Mouse (Mus musculus): ENCODE results near the gene Scn3a.
"Not testable (repeated sequence)": the region's sequence is repeated elsewhere in the genome, so short reads cannot be mapped to it uniquely, and the experiment has no call there.

Gene Scn3a

DNA sequence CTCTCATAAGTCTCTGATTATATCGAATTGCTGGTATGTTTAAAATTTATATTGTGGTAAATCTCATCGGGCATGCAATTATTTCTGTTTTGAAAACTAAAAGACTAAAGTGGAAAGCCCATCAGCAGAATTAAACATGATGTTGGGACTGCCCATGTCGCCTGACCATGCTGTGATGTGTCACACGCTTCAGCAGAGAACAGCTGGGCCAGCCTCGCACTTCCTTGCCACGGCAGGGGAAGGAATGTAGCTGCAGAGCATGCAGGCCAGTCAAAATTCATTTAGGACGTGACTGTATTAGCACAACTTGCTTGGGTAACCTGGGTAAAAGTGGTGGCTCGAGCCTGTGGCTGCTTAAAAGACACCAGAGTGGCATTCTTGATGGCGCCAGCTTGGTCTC, 77.0 kb downstream of the Scn3a start:
- in situ Hi-C loops (cut with MboI, MseI) = loop anchor here in 1 of 2 experiments (10.0 kb wide), 1 partner anchor 1114 kb away; no protein-coding TSS in a partner anchor

DNA sequence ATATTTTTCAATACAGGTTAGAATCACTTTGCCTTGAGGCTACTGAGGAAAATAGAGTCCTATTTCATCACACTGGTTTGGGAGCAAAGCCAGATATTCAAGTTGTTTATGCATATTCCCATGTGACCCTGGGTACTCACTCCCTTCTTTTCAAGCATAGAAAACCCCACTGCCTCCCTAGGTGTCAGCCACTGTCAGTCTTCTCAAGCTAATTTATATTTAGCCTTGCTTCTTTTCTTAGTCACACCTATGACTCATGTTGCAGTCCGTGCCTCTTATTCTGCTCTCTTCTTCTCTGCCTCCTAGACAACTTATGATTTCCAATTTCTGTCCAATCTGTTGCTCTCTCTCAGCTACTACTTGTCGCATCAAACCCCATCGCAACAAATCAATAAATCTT, 84.0 kb downstream of the Scn3a start:
- in situ Hi-C loops (cut with MboI, MseI) = no loop called here

DNA sequence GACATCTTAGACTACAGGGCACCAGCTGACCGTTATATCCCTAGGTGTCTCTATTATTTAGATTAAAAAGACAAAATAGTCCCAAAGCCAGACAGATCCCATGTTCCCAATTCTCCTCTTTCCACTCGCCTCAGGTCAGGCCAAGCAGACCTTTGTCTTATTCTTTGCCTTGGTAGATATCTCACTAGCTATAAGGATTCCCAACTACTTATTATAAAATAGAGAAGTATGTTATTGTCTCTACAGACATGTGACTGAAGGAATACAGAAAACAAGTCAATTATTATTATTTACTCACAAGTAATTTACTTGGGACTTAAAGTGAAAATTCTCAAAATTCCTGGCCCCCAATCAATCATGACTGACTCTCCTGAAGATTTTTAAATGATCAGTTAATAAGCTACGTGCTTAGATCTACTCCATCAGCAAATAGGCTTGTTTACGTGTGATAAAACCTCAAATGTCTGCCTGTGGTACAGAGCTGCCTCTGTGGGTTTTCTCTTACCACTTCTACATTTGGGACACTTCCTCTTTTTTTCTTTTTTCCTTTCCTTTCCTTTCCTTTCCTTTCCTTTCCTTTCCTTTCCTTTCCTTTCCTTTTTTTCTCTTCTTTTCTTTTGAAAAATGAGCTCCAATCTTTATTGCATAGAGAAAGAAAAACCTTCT, 86.3 kb downstream of the Scn3a start:
- in situ Hi-C loops (cut with MboI, MseI) = no loop called here

DNA sequence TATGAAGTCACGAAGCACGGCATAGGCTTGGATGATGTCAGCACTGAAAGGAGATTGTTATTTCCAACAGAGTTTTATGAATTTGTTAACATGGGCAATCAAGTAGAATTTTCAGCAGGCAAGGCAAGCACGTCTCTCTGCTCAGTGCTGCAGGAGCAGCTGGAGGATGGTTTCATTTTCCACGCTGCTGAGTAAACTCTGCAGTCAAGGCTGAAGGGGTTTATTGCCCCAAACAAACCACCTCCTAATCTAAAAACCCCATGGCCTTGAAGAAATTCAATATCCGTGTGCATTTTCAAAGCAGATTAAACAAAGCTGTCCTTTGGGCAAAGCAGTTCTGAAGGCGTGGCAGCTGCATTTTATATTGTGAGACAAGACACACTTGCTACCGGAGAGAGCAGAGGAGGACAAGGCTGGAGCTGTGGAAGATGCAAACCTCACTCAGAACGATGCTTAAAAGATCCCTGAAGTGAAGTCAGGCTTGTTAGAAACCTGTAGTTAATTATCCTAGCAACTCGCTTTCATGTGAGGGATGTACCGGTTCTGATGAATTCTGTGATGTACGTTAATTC, 96.0 kb downstream of the Scn3a start:
- in situ Hi-C loops (cut with MboI, MseI) = no loop called here

DNA sequence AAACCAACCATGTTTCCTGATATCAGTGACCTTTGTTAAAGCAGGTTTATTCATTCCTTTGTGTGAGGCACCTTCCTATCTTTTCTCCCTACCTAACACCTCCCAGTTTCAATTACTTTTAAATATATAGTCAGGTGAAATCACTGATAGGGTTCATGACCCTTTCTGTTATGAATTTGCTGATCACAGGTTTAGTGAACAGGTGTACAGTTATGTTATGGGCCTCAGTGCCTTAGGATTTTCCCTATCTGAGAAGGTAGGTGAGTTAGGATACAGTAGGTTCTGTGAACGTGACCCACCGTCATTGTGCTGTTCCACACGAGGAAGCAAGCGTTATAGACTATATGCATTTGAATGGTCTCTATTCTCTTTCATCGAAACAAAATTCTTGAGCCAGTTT, 101.7 kb downstream of the Scn3a start:
- in situ Hi-C loops (cut with MboI, MseI) = no loop called here

DNA sequence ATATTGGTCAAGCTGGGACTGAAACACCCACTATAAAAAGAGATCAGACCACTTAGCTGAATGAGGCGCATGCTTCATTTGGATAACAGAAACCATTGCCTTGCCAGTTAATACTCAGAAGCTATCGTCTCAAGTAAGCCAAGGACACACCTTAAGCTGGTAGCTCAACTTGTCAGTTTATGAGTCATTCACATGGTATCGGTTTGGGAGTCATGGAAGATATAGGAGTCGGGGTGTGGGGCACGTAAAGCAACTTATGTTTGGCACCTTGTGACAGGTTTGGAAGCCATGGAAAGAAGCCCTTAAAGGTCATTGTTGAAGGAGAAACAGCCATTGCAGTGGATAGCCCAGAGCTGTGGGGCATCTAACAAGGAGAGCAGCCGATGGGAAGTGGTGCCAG, 113.7 kb downstream of the Scn3a start:
- in situ Hi-C loops (cut with MboI, MseI) = no loop called here

DNA sequence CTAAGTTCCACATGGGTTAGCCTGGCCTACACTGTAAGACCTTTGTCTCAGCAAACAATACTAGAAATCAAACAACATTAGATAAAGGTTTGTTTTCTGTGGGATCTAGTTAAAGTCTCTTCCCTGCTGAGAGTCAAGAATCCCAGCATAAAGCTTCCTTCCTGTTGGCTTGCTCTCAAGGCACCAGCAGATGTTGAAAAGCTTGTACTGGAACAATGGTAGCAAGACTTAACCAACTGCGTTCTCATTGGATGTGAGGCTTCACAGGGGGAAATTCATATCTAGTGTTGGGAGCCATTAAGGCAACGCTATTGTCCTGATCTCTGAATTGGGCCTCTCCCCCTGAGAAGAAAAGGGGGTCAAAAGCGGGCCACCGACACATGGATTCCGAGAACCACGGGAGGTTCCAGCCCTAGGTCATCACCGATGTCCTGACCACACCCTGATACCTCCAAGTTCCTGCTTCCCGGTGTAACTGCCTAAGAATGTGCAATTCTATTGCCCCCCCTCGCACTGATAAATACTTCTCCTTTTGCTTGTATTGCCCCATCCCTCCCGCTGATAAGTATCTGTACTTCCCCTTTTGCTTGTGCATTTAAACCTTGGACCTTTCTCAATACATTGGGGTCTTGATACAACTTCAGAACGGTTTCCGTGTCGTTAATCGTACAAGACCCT, 115.9 kb downstream of the Scn3a start:
- in situ Hi-C loops (cut with MboI, MseI) = not testable (repeated sequence)

DNA sequence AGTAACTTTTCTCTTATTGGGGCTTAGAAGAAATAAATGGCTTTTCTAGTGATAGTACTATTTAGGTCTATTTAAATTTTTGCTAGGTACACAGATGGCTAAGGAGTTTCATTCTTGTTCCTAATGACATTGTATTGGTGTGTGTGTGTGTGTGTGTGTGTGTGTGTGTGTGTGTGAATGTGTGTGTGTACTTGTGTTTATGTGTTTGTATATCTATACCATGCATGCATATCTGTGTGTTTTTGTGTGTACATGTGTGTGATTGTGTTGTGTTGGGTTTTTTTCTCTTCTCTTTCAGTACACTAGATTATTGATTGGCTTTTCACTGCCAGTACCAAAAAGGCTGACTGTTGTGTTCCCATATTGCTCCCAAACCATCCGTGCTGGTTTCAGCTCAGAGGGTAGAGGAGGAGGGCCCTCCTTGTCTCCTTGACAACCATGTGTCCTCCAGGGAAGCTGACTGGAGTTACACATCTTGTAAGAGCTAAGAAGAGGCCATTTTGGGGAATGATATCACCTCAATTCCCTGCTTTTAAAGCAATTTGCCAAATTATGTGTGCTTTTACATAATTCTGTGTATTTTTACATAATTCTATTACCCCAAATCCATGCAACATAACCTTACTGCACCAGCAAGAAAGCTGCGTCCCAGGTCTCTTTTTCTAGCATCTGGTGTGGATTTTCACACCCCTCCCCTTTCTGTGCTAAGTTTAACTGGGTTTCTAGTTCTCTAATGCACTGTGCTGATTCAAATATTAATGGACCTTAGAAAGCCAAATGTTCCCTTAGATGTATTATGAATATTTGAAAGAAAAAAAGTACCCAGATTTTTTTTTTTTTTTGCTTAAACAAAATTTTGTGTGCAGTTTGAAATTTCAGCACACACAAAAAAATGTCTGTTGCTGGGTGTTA, 116.7 kb downstream of the Scn3a start:
- in situ Hi-C loops (cut with MboI, MseI) = no loop called here

DNA sequence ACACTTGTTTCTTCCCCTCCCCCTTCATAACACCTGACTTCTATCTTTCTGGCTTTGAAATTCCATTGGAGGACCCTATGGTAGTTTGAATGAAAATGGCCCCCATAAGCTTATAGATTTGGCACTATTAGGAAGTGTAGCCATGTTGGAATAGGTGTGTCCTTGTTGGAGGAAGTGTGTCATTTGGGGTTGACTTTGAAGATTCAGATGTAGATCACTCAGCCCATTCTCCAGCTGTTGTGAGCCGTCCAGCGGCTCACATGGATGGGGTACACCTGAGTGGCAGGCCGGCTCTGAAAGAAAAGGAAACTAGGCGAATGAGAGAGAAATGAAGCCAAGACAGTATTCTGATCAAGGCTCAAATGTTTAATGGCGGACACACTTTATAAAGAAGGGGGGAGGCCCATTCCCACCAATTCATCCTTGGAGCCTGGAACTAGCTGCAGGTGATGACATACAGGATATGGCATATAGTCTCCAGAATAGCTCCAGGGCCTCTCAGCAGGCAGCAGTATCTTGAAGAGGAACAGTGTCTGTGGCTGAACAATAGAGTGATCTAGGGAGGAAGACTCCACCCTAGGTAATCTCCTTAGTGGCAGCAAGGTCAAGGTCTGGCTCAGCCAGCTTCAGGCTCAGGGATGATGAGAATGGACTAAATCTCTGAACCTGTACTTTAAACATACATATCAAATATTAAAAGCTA, 118.2 kb downstream of the Scn3a start:
- in situ Hi-C loops (cut with MboI, MseI) = loop anchor here in 1 of 2 experiments (25.0 kb wide), 1 partner anchor 1188 kb away; the partner anchor contains the start of gene Scn9a

DNA sequence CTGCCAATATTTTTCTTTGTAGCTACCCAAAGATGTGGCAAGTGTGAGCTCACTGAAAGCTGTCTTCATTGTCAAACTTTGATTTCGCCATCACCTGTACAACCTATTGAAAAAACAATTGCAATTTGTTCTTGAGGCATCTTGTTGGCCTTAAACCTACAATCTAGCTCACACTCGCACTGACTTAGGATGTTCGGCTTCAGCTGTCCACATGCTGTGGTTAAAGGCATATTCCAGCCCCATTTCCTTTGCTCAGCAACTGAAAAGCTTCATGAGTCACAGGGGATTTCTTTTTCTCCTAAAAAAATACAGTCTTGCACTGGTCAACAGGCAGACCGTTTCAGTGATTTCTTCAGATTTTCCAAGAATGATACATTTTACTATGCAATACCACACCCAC, 124.3 kb downstream of the Scn3a start:
- in situ Hi-C loops (cut with MboI, MseI) = loop anchor here in 1 of 2 experiments (25.0 kb wide), 1 partner anchor 1194 kb away; the partner anchor contains the start of gene Scn9a

DNA sequence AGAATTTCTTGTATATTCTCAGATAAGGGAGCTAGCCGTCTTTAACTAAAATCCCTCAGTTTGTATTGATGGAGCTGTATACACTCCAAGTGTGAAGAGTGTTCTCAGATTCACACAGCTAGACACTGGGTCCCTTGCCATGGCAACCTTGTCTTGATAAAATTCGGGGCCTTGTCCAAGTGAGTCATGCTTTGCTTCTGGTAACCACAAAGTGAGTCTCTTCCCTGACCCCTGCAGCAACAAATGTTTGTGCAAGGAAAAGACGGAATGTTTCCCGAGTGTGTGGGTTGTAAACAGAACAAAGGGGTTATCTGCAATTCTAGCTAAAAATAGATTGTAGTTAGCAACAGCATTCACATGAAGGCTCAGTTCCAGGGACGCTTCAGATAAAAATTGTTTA, 125.9 kb downstream of the Scn3a start:
- in situ Hi-C loops (cut with MboI, MseI) = loop anchor here in 1 of 2 experiments (25.0 kb wide), 1 partner anchor 1196 kb away; the partner anchor contains the start of gene Scn9a

DNA sequence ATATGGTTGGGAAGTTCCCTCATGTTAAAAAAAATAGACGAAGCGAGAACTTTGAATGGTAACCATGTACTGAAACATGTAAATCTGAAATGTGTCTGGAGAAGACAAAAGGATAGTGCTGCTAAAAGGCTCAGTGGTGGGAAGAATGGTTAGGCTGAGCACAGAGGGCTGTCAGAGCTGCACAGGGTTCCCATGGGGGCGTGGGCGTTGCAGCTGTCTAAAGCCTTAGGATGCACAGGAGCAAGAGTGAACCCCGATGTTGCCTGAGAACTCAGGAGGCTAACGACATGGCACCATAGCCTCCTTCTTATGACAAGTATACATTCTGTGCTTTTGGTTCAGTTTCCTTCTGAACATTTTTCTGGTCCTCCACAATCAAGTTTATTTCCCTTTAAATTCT, 126.3 kb downstream of the Scn3a start:
- in situ Hi-C loops (cut with MboI, MseI) = loop anchor here in 1 of 2 experiments (25.0 kb wide), 1 partner anchor 1196 kb away; the partner anchor contains the start of gene Scn9a

DNA sequence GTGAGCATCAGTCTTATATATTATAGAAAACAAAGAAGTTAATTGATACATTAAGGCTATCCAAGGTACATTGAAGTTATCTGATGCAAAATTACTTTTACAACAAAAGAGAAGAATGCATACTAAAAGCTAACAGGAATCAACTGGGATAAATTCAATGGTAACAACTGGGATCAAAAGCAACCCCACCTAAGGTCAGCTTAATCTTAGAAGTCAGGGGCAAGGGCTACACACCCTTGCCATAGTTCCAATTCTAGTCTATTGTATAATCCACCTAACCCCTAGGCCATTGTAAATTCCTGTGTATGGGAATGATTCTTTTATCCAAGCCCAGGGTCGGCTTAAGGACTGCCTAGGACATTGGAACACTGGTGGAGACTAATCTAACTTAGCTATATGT, 130.5 kb downstream of the Scn3a start:
- in situ Hi-C loops (cut with MboI, MseI) = loop anchor here in 1 of 2 experiments (25.0 kb wide), 1 partner anchor 1200 kb away; the partner anchor contains the start of gene Scn9a

DNA sequence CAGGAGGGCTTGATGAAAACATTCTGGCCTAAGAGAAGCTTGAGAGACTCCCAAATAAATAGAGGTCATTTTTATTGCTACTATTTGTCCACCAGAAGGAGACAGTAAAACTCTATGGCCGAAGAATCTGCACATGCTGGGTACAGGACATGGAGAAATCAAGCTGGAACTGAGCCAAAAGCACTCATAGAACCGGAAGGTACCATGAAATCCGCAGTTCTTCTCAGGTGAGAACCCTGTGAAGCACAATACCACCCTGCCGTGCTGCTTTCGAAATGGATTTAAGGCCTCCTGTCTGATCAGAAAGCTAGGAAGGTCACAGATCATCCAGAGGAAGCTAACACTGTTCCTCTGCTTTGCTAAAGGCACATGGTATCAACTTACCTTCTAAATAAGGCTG, 143.9 kb downstream of the Scn3a start:
- in situ Hi-C loops (cut with MboI, MseI) = loop anchor here in 1 of 2 experiments (25.0 kb wide), 1 partner anchor 989 kb away; no protein-coding TSS in a partner anchor

DNA sequence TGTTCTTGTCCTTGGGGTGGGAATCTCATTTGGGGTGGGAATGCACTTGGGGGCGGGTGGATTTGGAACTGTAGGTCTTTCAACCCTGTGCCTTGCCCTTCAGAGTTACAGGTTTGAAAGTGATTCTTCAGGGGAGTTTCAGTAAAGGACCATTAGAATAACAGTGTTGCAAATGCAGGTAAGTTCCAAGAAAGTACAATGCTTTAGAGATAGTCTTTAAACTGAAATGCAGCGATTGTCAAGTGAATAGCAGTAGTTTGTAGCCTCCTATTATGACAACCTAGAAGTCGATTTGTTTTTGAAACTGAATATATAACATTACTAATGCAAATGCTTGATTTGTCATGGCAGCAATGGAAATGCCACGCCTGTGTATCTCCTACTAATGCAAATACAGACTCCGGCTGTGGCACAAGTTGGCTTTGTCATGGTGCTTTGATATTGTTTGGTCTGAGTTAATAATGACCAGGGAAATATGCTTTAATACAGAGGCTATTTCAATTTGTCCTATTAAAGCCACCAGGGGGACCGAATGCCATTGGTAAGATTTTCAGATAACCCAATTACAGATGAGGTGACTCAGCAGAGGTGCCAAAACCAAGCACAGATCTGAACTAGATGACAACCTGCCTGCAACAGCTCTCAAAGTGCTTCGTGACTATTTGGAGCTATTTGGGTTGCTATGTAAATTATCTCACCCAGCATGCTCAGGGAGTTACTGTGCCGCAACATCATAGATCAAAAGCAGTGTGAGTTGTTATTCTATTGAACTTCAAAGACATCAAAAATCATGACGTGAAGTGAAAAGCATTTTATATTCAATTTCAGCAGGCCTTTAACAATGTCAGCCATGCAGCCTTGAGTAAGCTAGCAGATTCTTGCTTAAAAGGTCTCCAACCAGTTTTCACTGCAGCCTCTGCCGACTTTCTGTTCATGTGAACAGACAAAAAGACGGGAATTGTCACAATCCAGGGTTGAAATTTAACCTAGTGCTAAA, 145.9 kb downstream of the Scn3a start:
- in situ Hi-C loops (cut with MboI, MseI) = loop anchor here in 1 of 2 experiments (25.0 kb wide), 1 partner anchor 991 kb away; no protein-coding TSS in a partner anchor

DNA sequence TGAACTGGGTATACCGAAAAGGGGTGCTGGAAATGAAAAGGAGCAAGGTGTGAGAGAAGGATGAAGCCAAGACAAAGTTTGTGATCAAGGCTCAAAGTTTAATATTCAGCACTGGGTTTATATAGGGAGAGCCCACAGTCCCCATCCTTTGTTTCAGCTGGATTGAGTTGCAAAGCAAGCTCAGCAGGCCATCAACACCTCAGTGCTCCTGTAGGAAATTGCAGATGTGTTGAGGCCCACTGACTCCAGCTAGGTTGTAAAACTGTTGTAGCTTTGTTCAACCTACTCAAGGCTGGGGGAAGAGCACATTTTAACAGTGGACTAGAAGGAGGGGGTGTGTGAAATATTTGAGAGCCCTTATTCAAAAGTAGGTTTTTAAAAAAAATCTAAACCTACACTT, 148.8 kb downstream of the Scn3a start:
- in situ Hi-C loops (cut with MboI, MseI) = loop anchor here (10.0 to 25.0 kb wide), 3 partner anchors 256 to 994 kb away; no protein-coding TSS in a partner anchor

DNA sequence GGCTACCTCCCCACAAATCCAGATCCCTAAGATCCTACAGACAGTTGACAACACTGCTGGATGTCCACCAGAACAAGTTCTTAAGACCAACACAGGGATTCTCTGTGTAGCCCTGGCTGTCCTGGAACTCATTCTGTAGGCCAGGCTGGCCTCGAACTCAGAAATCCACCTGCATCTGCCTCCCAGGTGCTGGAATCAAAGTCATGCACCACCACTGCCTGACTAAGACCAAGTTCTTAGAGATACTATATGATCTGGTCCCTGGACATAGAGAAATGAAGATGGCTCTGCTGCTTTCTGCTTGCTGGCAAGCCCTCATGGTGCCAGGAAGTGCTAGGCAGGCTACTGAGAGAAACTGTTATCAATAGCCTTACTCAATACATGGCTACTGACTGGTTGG, 150.9 kb downstream of the Scn3a start:
- in situ Hi-C loops (cut with MboI, MseI) = loop anchor here (10.0 to 25.0 kb wide), 3 partner anchors 258 to 996 kb away; no protein-coding TSS in a partner anchor

DNA sequence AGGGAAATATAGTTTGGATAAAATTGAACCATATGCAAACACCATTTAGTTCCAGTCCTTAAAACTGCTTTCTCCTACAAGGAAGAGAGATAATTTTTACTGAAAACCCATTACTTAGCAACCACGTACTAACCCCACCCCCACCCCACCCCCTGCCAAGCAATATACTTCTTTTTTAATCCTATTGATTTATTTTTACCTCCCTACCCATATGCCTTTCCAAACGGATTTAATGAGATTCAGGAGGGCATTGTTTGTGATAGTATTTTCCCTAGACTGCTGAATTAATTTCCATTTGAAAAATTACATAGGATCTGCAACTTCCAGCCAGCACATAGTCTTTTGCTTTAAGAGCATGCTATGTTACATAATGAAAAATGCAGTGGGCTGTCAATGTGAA, 152.1 kb downstream of the Scn3a start:
- in situ Hi-C loops (cut with MboI, MseI) = loop anchor here (10.0 to 25.0 kb wide), 3 partner anchors 260 to 997 kb away; no protein-coding TSS in a partner anchor

DNA sequence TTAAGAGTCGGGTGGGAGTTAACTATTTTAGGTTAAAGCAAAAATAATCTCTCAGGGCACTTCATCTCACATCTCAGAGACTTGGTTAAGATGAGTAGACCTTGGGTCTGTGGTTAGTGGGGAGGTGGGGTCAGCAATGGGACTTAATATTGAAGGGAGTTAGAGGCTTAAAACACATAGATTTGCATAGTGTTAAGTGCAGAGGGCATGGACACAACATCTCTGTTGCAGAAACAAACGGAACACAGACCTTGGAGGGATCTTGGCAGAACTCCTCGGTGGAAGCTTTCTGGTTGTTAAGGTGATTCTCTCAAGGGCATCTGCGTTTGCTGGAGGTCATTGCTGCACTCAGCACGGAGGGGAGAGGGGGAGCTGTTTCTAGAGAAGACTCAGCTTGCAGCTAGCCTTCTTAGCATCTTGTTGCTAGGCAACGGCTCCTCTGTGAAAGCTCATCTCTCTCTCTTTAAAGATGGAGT, 152.6 kb downstream of the Scn3a start:
- in situ Hi-C loops (cut with MboI, MseI) = loop anchor here (5.0 to 25.0 kb wide), 5 partner anchors 147 to 997 kb away; partner anchors contain the start of gene Scn3a (in 1 of the 2)
